ENCODE assay signal across 9 mouse cellular contexts in the genomic region with DNA sequence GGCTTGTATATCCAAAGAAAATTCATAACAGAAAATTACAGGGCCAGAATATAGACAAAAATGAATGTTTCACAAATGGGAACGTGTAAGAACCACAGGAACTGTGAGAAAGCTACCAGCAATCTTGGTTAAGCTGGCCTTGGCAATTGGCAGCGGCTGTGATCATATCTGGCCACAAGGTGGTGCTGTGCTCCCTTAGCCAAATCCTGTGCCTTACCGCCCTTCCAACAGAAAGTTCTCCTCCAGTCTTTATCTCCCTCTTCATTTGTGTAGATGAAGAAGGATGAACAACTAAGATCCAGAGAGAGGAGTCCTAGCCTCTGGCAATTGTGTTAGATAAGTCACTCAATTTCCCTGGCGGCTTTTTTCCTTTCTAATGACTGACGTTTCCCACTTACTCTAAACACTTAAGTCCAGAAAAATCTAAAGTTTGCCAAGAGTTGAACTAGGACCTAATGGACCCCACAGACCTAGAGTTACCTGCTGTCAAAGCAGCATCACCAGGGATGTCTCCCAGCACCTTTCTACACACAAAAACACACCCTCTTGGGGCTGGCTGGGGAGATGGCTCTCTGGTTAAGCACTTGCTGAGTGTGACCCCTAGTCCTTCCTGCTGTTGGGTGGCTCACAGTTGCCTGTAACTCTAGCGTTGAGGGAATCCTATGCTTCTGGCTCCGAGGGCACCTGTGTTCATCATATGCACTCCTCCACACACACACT. TPM values are rescaled to one million over a fixed set of nuclear protein-coding genes. Genes with fewer than 3 reads are reported as not detected.
DNase-seq lines count a peak whose midpoint lies in the region; ATAC-seq and TF ChIP-seq lines count a peak whose summit lies in the region.
"Had no signal": no experiment of that assay in that cellular context is flagged by ENCODE, and none has a peak within 500 bp of the region (broad histone marks: within the 10 kb centered on the region; RNA-seq: fewer than 3 reads in every experiment).

No protein-coding gene starts in this region.

- no peak overlapping the region for H3K4me2 ChIP-seq in intestine, embryonic 16.5 days (ENCODE audit: low read depth, low read length)
- no peak overlapping the region for H3K4me2 ChIP-seq in liver, embryonic 16.5 days (ENCODE audit: low read depth, low read length)

- DNase-seq in cerebellum, adult 18-20 months: peak; percentile 26 to 62
- peak; percentile 20 for DNase-seq in ES-E14 (ENCODE audit: low read depth, low spot score)
- peak; percentile 29 for DNase-seq in cerebellum, adult 8-10 months
- DNase-seq in frontal cortex, postnatal 25 days (ENCODE audit: low spot score in 2 of 2): peak; percentile 40 to 42
- peak; percentile 42 for DNase-seq in right cerebral cortex, adult 18-20 months

- WGBS in intestine, embryonic 16.5 days: 39% methylated on average over 7 of the region's 7 CpGs
- 30% methylated on average over 7 of the region's 7 CpGs for WGBS in liver, embryonic 16.5 days (ENCODE audit: insufficient replicate concordance)

- no peaks in the 10 kb centered on the region for H3K27me3 ChIP-seq in intestine, embryonic 16.5 days (replicated peaks; ENCODE audit: control insufficient read depth, insufficient read depth, low read length)
- no peaks in the 10 kb centered on the region for H3K27me3 ChIP-seq in liver, embryonic 16.5 days (ENCODE audit: control insufficient read depth, insufficient read depth, low read depth, low read length)

- H3K27ac ChIP-seq in ES-E14 (ENCODE audit: insufficient read depth, low read depth, low read length, poor library complexity, severe bottlenecking): peak overlapping the region; percentile 22; the same call in 1 of the 2 replicates
- peak overlapping the region; percentile 72 for H3K27ac ChIP-seq in intestine, embryonic 16.5 days (ENCODE audit: low read length)
- peak overlapping the region; percentile 8; the same call in 1 of the 2 replicates for H3K27ac ChIP-seq in liver, embryonic 16.5 days (ENCODE audit: low read length)

- ATAC-seq in cerebellum, adult (ENCODE audit: insufficient number of reproducible peaks, low FRiP score, low TSS enrichment): no peak
- ATAC-seq in intestine, embryonic 16.5 days: no peak; the same call in 1 of the 2 replicates
- no peak for ATAC-seq in liver, embryonic 16.5 days (ENCODE audit: low read depth)

- no peak overlapping the region for H3K4me3 ChIP-seq in ES-E14 (ENCODE audit: insufficient read depth in 1 of 2, low read depth in 1 of 2, low read length in 2 of 2, poor library complexity in 1 of 2, severe bottlenecking in 1 of 2)
- H3K4me3 ChIP-seq in intestine, embryonic 16.5 days (ENCODE audit: low read length): no peak overlapping the region
- H3K4me3 ChIP-seq in liver, embryonic 16.5 days (ENCODE audit: low read depth, low read length): no peak overlapping the region

- H3K9me3 ChIP-seq in ES-E14 (ENCODE audit: control insufficient read depth, insufficient read depth, low read depth, low read length): no peaks in the 10 kb centered on the region
- H3K9me3 ChIP-seq in intestine, embryonic 16.5 days (ENCODE audit: control insufficient read depth, low read length): no peaks in the 10 kb centered on the region
- H3K9me3 ChIP-seq in liver, embryonic 16.5 days (replicated peaks; ENCODE audit: control insufficient read depth, low read length): no peaks in the 10 kb centered on the region

- H3K9ac ChIP-seq in ES-E14 (ENCODE audit: insufficient read depth, low read depth, low read length, poor library complexity, severe bottlenecking): no peak overlapping the region
- no peak overlapping the region for H3K9ac ChIP-seq in intestine, embryonic 16.5 days (ENCODE audit: low read depth, low read length)
- H3K9ac ChIP-seq in liver, embryonic 16.5 days (ENCODE audit: low read depth, low read length): no peak overlapping the region

- no peaks in the 10 kb centered on the region for H3K4me1 ChIP-seq in ES-E14 (ENCODE audit: control insufficient read depth in 2 of 2, insufficient read depth in 2 of 2, low read length in 2 of 2, poor library complexity in 1 of 2)
- peaks cover 27% of the 10 kb centered on the region for H3K4me1 ChIP-seq in intestine, embryonic 16.5 days (ENCODE audit: control insufficient read depth, insufficient read depth, low read length)
- peaks cover 16% of the 10 kb centered on the region for H3K4me1 ChIP-seq in liver, embryonic 16.5 days (ENCODE audit: control insufficient read depth, low read depth, low read length)

- H3K36me3 ChIP-seq in ES-E14 (ENCODE audit: control insufficient read depth, insufficient read depth, low read length, poor library complexity, severe bottlenecking): no peaks in the 10 kb centered on the region
- 0 out of 2 replicates have a peak, but pooled peaks cover 1% of the 10 kb centered on the region for H3K36me3 ChIP-seq in intestine, embryonic 16.5 days (ENCODE audit: control insufficient read depth, insufficient read depth, low read length)
- H3K36me3 ChIP-seq in liver, embryonic 16.5 days (ENCODE audit: control insufficient read depth, insufficient read depth): peaks cover 2% of the 10 kb centered on the region; the same call in 1 of the 2 replicates

- in situ Hi-C loops in ES-E14 (cut with MboI; ENCODE audit: low sequenced_read_pairs in 2 of 2, unreplicated experiment in 2 of 2): loop anchor here (10.0 to 25.0 kb wide), 3 partner anchors 198 to 355 kb away; partner anchors contain the start of gene Chsy1 (in 1 of the 2)

TF ChIP-seq in ES-E14, 5 proteins besides CTCF, POLR2A, EP300 and RAD21:
- TF ChIP-seq CHD2 (IDR thresholded peaks at IDR 0.05; ENCODE audit: low read depth, low read length) (no peak), ZC3H11A (IDR thresholded peaks at IDR 0.05; ENCODE audit: borderline replicate concordance, low read depth, low read length) (0 out of 2 replicates have a peak, but pooled peaks have one; percentile 12)

RNA-seq across cellular contexts. Expression of gene Gm10974, which starts 55.6 kb away (rescaled TPM):
- not detected in 2 replicates for total RNA-seq in ES-E14 (2012; rRNA removed)
- polyA plus RNA-seq in intestine, embryonic 16.5 days (2015; fragmentation: Nextera tagmentation; extraction: Ambion mirVana): not detected in 2 replicates
- not detected in 2 replicates for polyA plus RNA-seq in liver, embryonic 16.5 days (2015; fragmentation: Nextera tagmentation; extraction: Ambion mirVana)
- polyA plus RNA-seq: neural tube, embryonic 14.5 days had no signal

Comparison
In these comparisons a context has a peak if more than half of its experiments do, and no peak if none do; other contexts are left out.
1. H3K27ac ChIP-seq: peak in every context shown above with its lines; median percentile 72 in intestine, embryonic 16.5 days; 22 in ES-E14; 8 in liver, embryonic 16.5 days.